Mouse (Mus musculus): ENCODE measurements around the gene Uqcrc1.

Uqcrc1 gene

DNA sequence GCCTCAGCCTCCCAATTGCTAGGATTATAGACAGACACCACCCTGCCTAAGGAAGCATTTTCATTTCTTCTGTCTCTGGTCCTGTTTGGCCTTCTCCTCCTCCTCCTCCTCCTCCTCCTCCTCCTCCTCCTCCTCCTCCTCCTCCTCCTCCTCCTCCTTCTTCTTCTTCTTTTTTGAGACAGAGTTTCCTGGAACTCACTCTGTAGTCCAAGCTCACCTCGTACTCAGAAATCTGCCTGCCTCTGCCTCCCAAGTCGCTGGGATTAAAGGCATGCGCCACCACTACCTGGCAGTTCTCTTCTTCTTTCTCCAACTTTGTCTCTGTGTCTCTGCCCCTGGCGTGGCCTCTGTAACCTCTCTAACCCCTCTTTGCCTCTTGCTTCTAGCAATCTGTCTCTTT, 49.3 kb downstream of the Uqcrc1 start, which contains the start of gene Ucn2:
Gene Ucn2, plus strand, starts transcription at position 301 of the 400 bp plus-strand sequence.
- no peak for DNase-seq (ENCODE audit: low spot score in 2 of 2)

DNA sequence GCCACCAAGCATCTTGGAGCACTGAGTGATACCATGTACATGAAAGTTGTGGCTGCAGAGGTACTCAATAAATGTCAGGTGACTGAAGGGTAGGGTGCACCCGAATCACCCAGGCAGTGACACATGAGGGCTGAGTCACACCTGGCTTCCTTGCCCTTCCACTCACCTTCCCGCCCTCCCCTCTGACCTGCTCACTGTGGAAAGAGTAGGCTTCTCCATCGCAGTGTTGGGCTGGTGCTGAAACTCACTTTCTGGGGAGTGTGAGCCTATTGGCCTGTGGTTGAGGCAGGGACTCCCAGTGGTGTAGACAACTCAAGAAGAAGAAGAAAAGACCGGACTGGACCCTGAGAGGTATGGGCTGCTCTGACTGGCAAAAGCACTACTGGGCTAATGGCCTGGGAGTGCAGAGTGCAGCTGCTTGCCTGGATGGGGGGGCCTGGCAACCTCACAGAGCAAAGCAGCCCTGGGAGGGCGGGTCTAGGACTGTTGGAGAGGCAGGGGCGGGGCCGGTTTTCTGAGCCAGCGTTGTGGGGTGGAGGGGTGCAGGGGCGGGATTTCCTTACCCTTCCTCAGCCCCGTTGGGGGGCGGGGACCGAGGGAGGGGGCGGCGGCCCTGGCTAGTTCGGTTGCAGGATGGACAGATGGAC, 51.4 kb downstream of the Uqcrc1 start:
- no peak for DNase-seq (ENCODE audit: low spot score in 2 of 2)

DNA sequence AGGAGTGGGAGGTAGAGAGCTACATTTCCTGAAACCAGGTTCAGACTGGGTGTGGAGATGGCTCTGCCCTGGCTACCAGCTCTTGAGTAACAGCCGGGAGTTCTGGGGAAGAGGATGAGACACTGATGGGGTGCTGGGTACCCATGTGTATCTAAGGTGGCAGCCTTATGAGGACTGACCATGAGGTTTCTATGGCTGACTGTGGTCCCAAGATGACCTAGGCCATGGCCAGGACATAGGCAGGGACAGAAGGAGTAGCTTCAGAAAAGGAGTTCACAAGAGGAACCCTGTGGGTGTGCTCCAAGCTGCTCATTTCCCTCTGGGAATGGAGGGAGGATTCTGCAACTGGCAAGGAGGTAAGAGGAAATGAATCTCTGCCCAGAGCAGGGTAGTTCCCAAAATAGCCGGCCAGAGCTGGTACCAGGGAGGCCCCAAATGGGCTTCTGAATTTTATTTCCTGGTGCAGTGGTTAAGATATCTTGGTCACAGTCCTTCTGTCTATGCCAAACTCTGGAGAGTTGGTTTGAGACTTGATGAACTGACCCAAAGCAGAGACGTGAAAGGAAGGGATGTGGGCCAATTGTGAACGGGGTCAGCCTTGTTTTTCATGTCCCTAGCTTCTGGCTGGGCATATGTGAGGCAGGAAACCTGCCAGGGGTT, 53.5 kb downstream of the Uqcrc1 start:
- no peak for DNase-seq (ENCODE audit: low spot score in 2 of 2)

DNA sequence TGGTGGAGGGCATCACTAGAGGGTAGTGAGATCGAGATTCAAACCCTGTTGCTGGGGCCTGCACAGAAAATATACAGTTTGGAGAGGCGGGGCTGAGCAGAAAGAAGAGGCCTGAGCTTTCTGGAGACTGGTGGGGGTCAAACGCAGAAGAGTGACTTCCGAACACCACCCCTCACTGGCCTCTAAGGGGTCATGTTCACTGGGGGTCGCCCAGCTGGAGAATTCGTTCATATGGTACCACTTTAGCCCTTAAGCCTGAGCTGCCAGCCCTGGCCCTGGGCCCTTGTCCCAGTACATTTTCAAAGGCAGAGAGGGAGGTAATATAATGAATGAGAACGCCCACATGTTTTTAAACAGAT, 54.0 kb downstream of the Uqcrc1 start:
- no peak for DNase-seq (ENCODE audit: low spot score in 2 of 2)

DNA sequence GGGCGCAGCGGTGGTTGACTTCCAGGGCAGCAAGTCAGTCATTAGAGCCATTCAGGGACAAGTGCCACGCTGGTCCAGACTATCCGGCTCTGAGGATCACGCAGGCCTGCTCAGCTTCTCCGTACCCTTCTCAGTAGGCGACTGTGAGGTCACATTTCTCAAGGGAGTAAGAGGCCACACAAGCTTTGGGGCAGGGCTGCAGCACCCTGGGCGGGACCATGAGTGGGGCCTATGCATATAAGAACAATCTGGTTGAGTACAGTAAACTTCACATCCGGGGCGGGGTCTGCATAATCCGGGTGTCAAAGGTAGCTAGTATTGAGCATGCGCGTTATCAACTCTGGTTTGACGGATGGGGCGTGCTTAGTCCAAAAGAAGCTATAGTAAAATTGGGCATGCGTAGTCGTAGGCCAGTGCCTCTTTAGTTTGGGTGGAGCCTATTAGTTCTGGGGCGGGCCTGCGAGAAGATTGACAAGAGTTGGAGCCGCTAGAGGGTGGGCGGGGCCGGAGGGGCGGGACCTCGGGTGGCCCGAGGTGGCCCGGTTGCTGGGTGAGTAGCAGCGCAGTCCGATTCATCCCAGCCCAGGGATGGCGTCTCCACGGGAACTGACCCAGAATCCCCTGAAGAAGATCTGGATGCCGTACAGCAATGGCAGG, 55.1 kb downstream of the Uqcrc1 start, which contains the start of gene Pfkfb4:
Gene Pfkfb4, plus strand, starts transcription at position 351 of the 657 bp plus-strand sequence.
- DNase-seq (ENCODE audit: low spot score in 2 of 2): peak; percentile 98

DNA sequence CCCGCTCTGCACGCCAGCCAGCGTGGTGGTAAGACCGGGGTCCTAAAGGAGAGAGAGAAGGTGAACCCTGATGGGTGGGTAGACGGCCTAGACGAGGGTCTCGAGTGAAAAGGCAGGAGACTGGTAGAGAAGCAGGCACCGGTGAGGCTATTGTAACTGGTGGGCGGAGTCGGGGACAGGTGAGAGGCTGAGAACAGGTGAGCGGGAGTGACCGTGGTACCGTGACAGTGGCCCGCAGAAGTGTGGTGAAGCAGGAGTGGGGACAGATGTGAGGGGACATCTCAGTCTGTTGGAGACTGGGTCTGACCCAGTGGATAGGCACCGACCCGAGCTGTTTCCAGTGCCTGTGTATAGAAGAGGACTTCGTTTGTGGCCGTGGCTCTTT, 55.6 kb downstream of the Uqcrc1 start:
- no peak for DNase-seq (ENCODE audit: low spot score in 2 of 2)

DNA sequence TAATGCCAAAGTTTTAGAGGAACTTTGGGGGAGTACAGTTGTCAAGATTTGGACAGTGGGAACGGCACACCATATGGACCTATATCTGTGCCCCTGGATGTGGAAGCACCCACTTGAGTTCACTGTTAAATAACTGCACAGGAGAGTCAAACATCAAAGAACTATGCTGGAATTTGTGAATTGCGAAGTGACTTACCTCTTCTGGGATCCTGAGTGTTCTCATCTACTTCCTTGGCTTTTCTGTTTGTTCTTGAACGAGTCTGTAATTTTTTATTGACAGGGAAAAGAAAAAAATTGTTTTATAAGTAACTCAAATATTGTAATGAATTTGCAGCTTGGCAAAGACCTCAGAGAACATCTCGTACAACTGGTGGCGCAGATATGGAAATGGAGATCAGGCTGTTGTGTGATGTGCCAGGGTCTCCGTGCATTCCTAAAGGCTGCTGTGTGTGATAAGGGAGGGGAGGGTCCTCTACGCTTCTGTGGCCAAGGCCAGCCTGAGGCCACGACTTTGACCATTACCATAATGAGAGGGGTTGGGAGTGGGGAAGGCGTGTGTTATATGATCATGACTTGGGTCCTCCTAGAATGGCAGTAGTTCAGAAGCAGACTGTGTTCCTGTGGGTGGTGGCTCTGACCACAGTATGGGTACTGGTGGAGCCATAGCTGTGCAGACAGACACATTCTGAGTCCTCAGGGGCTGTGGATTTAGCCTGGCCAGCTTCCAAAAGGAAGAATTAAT, 56.4 kb downstream of the Uqcrc1 start:
- DNase-seq (ENCODE audit: low spot score in 2 of 2): no peak

DNA sequence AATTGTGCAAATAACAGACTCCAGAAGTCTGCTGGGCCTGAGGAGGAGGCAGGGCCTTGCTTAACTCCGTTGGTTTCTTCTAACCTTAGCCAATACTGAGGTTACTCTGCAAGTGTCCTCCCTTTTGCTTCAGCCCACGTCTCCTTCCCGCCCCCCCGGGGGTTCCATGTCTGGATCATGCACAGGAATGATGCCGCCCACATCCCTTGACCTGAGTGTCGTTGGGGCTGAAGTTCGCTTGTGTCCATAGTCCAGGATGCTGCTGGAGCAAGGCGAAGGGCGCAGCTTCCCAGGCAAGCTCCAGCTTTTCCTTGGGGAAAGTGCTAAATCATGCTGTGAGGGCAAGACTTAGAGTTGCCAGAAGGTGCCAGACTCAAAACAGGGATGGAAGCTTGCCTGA, 60.0 kb downstream of the Uqcrc1 start:
- DNase-seq (ENCODE audit: low spot score in 2 of 2): no peak

DNA sequence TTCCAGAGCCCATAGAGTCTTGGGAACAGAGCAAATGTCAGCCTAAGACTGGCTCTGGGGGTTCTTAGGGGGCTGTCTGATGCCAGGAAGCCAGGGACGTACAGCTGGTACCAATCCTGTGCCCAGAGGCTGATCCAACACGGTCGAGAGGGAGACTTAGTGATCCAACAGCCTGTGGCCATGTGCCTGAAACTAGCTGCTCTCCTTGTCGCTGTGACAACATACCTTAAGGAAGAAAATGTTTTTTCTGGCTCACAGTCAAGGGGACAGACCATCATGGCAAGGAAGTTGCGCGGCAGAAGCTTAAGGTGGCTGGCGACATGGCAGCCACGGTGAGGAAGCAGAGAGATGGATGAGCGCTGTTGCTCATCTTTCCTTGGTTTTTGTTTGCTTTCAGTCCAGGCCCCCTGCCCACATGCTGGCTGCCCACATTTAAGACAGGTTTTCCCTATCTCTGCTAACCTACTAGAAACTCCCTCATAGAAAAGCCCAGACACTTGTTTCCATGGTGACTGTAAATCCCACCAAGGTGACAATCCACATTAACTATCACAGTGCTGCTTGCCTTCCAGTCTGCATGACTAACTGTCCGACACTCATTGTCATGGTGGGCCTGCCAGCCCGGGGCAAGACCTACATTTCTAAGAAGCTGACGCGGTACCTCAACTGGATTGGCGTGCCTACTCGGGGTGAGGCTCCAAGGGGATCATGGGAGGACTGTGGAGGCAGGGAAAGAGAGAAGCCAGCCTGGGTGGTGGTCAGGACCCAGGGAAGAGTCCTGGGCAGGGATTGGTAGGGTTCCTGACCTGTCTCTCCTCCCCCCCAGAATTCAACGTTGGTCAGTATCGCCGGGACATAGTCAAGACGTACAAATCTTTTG, 62.1 kb downstream of the Uqcrc1 start:
- DNase-seq (ENCODE audit: low spot score in 2 of 2): no peak

DNA sequence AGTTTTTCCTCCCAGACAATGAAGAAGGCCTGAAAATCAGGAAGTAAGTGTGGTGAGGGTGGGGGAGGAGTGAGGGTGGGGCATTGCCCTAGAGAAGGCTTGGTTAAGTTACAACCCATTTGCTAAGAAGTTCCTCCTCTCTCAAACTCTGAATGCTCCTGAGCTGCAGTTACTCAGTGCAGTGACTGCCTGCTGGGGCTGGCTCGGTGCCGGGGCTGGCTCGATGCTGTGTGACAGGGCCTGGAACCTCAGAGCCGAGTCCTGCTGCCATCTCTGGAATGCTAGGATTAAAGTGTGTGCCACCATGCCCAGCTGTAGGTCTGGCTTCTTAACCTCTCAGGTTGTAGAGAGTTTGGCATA, 62.7 kb downstream of the Uqcrc1 start:
- no peak for DNase-seq (ENCODE audit: low spot score in 2 of 2)

All from natural killer cell, adult 2 months (primary cell).